Mouse (Mus musculus) brain, embryonic 14.5 days (tissue): ENCODE measurements around the gene Fcer2a.

Experiments
- CTCF ChIP-seq: fragments of 200-500 bp; IDR thresholded peaks from 2 replicates; pipeline ENCODE4 v1.5.1; 2012; ENCODE audit warnings: inconsistent platforms, mild to moderate bottlenecking, moderate library complexity, borderline replicate concordance; ENCODE audit not compliant: insufficient read depth, insufficient read length; ENCODE audit errors: extremely low read depth
- POLR2A ChIP-seq: fragments of 200-500 bp; IDR thresholded peaks from 2 replicates; pipeline ENCODE4 v1.6.1; 2012; ENCODE audit warnings: mild to moderate bottlenecking, inconsistent platforms, borderline replicate concordance; ENCODE audit not compliant: poor library complexity, insufficient read depth, insufficient read length, severe bottlenecking; ENCODE audit errors: extremely low read depth

DNA sequence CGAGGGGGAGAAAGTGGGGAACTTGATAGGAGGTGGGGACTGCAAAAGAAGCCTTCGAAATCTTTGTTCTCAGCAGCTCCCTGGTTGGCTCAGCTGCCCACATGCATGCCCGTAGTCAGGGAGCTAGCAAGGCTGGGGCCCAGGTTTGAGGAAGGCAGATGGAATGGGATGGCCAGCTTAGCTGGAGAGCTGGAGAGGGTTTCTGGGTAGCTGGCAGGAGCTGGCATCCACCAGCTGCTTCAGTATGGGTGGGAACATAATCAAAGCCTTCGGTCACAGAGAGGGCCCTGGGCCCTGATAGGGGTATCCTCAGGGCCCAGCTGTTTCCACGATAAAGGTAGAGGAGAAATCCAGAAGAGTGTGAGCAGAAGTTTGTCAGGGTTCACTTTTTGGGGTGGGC lies 11.5 kb downstream of the Fcer2a start:
- no peak for TF ChIP-seq POLR2A
- no peak for TF ChIP-seq CTCF
